Mouse (Mus musculus) spleen, adult 2 months (tissue): ENCODE data around the gene Dclre1c. TPM values are rescaled to one million over a fixed set of nuclear protein-coding genes. Genes with fewer than 3 reads are reported as not detected.

Experiments
- DNase-seq, 2 experiments: peaks; one replicate each; pipeline versions ENCODE4 v3.0.0 to v3.0.0-alpha.2; 2012 to 2021; ENCODE audit warnings: low spot score in 2 of 2, low read depth in 1 of 2
- H3K27ac ChIP-seq: fragments of 200-500 bp; 2 replicates; pipeline ENCODE4 v1.5.1; 2012; ENCODE audit warnings: low read length, inconsistent platforms; ENCODE audit not compliant: insufficient read depth
- H3K27me3 ChIP-seq: fragments of 200-500 bp; 2 replicates; pipeline ENCODE4 v1.6.1; 2012; ENCODE audit warnings: mild to moderate bottlenecking, moderate library complexity, low read length, inconsistent platforms; ENCODE audit not compliant: control insufficient read depth, insufficient read depth
- H3K36me3 ChIP-seq: fragments of 200-500 bp; 2 replicates; pipeline ENCODE4 v1.6.1; 2012; ENCODE audit warnings: mild to moderate bottlenecking, low read length, inconsistent platforms; ENCODE audit not compliant: control insufficient read depth, insufficient read depth
- H3K4me1 ChIP-seq: fragments of 200-500 bp; 2 replicates; pipeline ENCODE4 v1.6.1; 2011; ENCODE audit warnings: inconsistent platforms; ENCODE audit not compliant: control insufficient read depth, insufficient read depth, insufficient read length
- H3K4me3 ChIP-seq: fragments of 200-500 bp; 2 replicates; pipeline ENCODE4 v1.5.1; 2011; ENCODE audit warnings: mild to moderate bottlenecking, inconsistent platforms; ENCODE audit not compliant: insufficient read depth, insufficient read length; ENCODE audit errors: extremely low read depth
- CTCF ChIP-seq: fragments of 200-500 bp; IDR thresholded peaks from 2 replicates; pipeline ENCODE4 v1.5.1; 2011; ENCODE audit warnings: mild to moderate bottlenecking, inconsistent platforms; ENCODE audit not compliant: insufficient read depth, insufficient read length, insufficient replicate concordance; ENCODE audit errors: extremely low read depth
- POLR2A ChIP-seq: fragments of 200-500 bp; IDR thresholded peaks from 2 replicates; pipeline ENCODE4 v1.6.1; 2011; ENCODE audit warnings: low read depth, low read length, inconsistent platforms
- WGBS: fragments of 180-500 bp; shearing (Covaris S2); methylation state at CpG from one replicate; pipeline ENCODE4 v1.1.7; 2018; 5-methylcytosine and 5-hydroxymethylcytosine counted together
- polyA plus RNA-seq: library from polyadenylated mRNA; depleted of rRNA; stranded (reverse); fragments of >200 nt; gene quantifications from 2 replicates; pipeline ENCODE4 v1.2.3, GENCODE M21; 2012

Dclre1c gene
- polyA plus RNA-seq, 1 experiment: 4.9 TPM

- 92% methylated on average over 7 of the region's 7 CpGs for WGBS
These were observed 14.0 kb downstream of the Dclre1c start for GRCm38 (mm10) chr2:3437956-3438355.

GRCm38 (mm10) chr2:3444206-3444605 lies 20.3 kb downstream of the Dclre1c start:
- peaks cover 30% of the 10 kb centered on the region for H3K36me3 ChIP-seq
- H3K4me3 ChIP-seq: no peak overlapping the region
- no peaks in the 10 kb centered on the region for H3K4me1 ChIP-seq
- H3K27ac ChIP-seq: no peak overlapping the region
- 90% methylated on average over 7 of the region's 7 CpGs for WGBS
- no peak for TF ChIP-seq CTCF
- TF ChIP-seq POLR2A: no peak
- no peaks in the 10 kb centered on the region for H3K27me3 ChIP-seq
- DNase-seq: no peak

More at GRCm38 (mm10) chr2:3437956-3438355, 14.0 kb downstream of the Dclre1c start:
- H3K36me3 ChIP-seq: peaks cover 32% of the 10 kb centered on the region
- H3K27me3 ChIP-seq: no peaks in the 10 kb centered on the region
- TF ChIP-seq CTCF (no peak), POLR2A (no peak)
- no peak overlapping the region for H3K4me3 ChIP-seq
- H3K27ac ChIP-seq: no peak overlapping the region
- DNase-seq: no peak
- no peaks in the 10 kb centered on the region for H3K4me1 ChIP-seq

- Histone ChIP-seq H3K36me3 (peaks cover 31% of the 10 kb centered on the region), H3K27ac (no peak overlapping the region), H3K4me1 (no peaks in the 10 kb centered on the region), H3K27me3 (no peaks in the 10 kb centered on the region), H3K4me3 (no peak overlapping the region)
- DNase-seq: no peak
- no peak for TF ChIP-seq CTCF
- no peak for TF ChIP-seq POLR2A
- 90% methylated on average over 4 of the region's 4 CpGs for WGBS
These were observed 22.1 kb downstream of the Dclre1c start for GRCm38 (mm10) chr2:3445984-3446383.

GRCm38 (mm10) chr2:3449431-3449830 lies 25.5 kb downstream of the Dclre1c start:
- Histone ChIP-seq H3K27ac (no peak overlapping the region), H3K4me3 (no peak overlapping the region), H3K27me3 (no peaks in the 10 kb centered on the region), H3K36me3 (peaks cover 31% of the 10 kb centered on the region), H3K4me1 (no peaks in the 10 kb centered on the region)
- 92% methylated on average over 2 of the region's 2 CpGs for WGBS
- TF ChIP-seq POLR2A: no peak
- no peak for TF ChIP-seq CTCF
- DNase-seq: no peak

- H3K27me3 ChIP-seq: no peaks in the 10 kb centered on the region
- no peak overlapping the region for H3K4me3 ChIP-seq
- TF ChIP-seq POLR2A (no peak), CTCF (no peak)
- no peak for DNase-seq
- no peaks in the 10 kb centered on the region for H3K4me1 ChIP-seq
- H3K36me3 ChIP-seq: peaks cover 30% of the 10 kb centered on the region
- 95% methylated on average over 3 of the region's 3 CpGs for WGBS
- no peak overlapping the region for H3K27ac ChIP-seq
These were observed 29.2 kb downstream of the Dclre1c start for GRCm38 (mm10) chr2:3453096-3453495.

GRCm38 (mm10) chr2:3456590-3456989 lies 32.7 kb downstream of the Dclre1c start:
- TF ChIP-seq CTCF (no peak), POLR2A (no peak)
- WGBS: 93% methylated on average over 4 of the region's 4 CpGs
- H3K4me1 ChIP-seq: no peaks in the 10 kb centered on the region
- no peak overlapping the region for H3K27ac ChIP-seq
- no peak for DNase-seq
- no peak overlapping the region for H3K4me3 ChIP-seq
- H3K36me3 ChIP-seq: peaks cover 23% of the 10 kb centered on the region
- H3K27me3 ChIP-seq: no peaks in the 10 kb centered on the region

GRCm38 (mm10) chr2:3473891-3474290 lies 50.0 kb downstream of the Dclre1c start:
- no peak overlapping the region for H3K27ac ChIP-seq
- DNase-seq: no peak
- no peak for TF ChIP-seq CTCF
- no peak for TF ChIP-seq POLR2A

More at GRCm38 (mm10) chr2:3473891-3474290, 50.0 kb downstream of the Dclre1c start:
- 2% methylated on average over 12 of the region's 12 CpGs for WGBS
- H3K36me3 ChIP-seq: no peaks in the 10 kb centered on the region
- no peaks in the 10 kb centered on the region; the same call in 1 of the 2 replicates for H3K4me1 ChIP-seq
- H3K27me3 ChIP-seq: no peaks in the 10 kb centered on the region
- H3K4me3 ChIP-seq: peak overlapping the region; percentile 71
